Mouse (Mus musculus): Measurements from ENCODE around the gene Bach1. TPM values are rescaled to one million over a fixed set of nuclear protein-coding genes. Genes with fewer than 3 reads are reported as not detected.
"Not testable (repeated sequence)": the region's sequence is repeated elsewhere in the genome, so short reads cannot be mapped to it uniquely, and the experiment has no call there.

The Bach1 gene
- polyA plus RNA-seq, 1 experiment from 2014 or later: 19.9 TPM

DNA sequence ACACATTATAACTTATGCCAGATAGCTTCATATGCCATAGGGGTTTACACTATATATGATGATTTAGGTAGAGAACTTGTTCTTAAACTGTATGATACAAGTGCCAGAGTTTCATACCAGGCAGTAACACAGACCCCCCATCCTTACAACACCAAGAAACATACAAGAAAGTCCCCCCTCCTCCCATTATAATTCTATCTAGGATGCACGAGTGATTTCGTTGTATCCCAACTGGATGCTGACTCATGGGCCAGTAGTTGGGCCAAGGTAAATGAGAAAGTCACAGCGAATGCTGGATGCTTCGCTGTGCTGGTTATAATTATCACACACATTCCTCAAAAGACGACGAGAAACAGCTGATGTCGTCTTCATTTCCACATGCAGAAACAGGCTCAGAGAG lies 25.6 kb upstream of the Bach1 start:
- Histone ChIP-seq H3K4me3 (replicated peaks; ENCODE audit: low read length) (no peak overlapping the region), H3K9ac (no peak overlapping the region), H3K4me2 (replicated peaks) (no peak overlapping the region), H3K36me3 (replicated peaks; ENCODE audit: control insufficient read depth, insufficient read depth) (no peaks in the 10 kb centered on the region), H3K27me3 (ENCODE audit: control insufficient read depth, insufficient read depth, low read length) (no peaks in the 10 kb centered on the region), H3K9me3 (ENCODE audit: control insufficient read depth, low read length) (no peaks in the 10 kb centered on the region), H3K4me1 (replicated peaks; ENCODE audit: control insufficient read depth, insufficient read depth, low read length) (no peaks in the 10 kb centered on the region), H3K27ac (no peak overlapping the region)
- ATAC-seq (ENCODE audit: low FRiP score) (no peak), DNase-seq (ENCODE audit: low spot score) (no peak)
- 93% methylated on average over 7 of the region's 7 CpGs for WGBS

DNA sequence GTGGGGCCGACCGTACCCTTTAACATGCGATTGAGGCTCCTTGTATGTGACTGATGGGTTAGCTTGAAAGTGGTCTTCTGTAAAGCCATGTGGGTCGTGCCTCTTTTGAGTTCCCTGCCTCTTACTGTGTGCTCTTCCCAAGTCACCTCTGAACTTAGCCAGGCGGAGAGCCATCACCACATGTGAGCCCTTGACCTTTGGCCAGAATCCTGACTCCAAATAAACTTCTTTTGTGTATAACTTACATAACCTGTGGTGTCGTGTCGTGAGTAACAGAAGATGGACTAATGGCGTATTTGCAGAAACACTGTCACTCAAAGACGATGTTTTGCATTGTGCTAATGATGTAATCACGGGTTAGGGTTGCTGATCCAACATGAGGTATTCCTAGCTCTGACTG lies 22.6 kb upstream of the Bach1 start:
- H3K4me3 ChIP-seq (replicated peaks; ENCODE audit: low read length): no peak overlapping the region
- 78% methylated on average over 10 of the region's 10 CpGs for WGBS
- ATAC-seq (ENCODE audit: low FRiP score) (no peak), DNase-seq (ENCODE audit: low spot score) (no peak)
- H3K36me3 ChIP-seq (replicated peaks; ENCODE audit: control insufficient read depth, insufficient read depth): no peaks in the 10 kb centered on the region
- no peak overlapping the region for H3K27ac ChIP-seq
- H3K9me3 ChIP-seq (ENCODE audit: control insufficient read depth, low read length): no peaks in the 10 kb centered on the region
- H3K4me2 ChIP-seq (replicated peaks): no peak overlapping the region
- H3K9ac ChIP-seq: no peak overlapping the region
- no peaks in the 10 kb centered on the region for H3K27me3 ChIP-seq (ENCODE audit: control insufficient read depth, insufficient read depth, low read length)
- H3K4me1 ChIP-seq (replicated peaks; ENCODE audit: control insufficient read depth, insufficient read depth, low read length): no peaks in the 10 kb centered on the region

DNA sequence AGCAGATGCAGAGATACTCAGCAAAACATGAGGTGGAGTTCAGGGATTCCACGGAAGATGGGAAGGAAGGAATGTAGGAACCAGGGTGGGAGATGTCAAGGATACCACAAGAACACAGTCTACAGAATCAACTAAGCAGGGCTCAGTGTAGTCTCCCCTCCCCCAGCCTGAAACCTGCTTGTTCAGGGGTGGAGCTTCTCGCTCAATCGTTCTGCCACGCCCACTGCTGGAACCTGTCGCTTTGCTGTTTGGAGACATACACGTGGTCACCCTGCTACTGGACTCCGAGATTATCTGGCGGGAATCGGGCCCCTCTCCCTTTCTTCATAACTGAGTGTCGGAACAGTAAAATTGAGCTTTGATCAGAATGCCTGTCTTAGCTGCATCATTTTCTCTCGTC lies 20.1 kb upstream of the Bach1 start:
- Histone ChIP-seq H3K9ac (no peak overlapping the region), H3K9me3 (ENCODE audit: control insufficient read depth, low read length) (no peaks in the 10 kb centered on the region), H3K27ac (no peak overlapping the region), H3K4me3 (replicated peaks; ENCODE audit: low read length) (no peak overlapping the region), H3K36me3 (replicated peaks; ENCODE audit: control insufficient read depth, insufficient read depth) (no peaks in the 10 kb centered on the region), H3K4me2 (replicated peaks) (no peak overlapping the region), H3K27me3 (ENCODE audit: control insufficient read depth, insufficient read depth, low read length) (no peaks in the 10 kb centered on the region), H3K4me1 (replicated peaks; ENCODE audit: control insufficient read depth, insufficient read depth, low read length) (no peaks in the 10 kb centered on the region)
- DNase-seq (ENCODE audit: low spot score): no peak
- 76% methylated on average over 11 of the region's 11 CpGs for WGBS
- ATAC-seq (ENCODE audit: low FRiP score): no peak

DNA sequence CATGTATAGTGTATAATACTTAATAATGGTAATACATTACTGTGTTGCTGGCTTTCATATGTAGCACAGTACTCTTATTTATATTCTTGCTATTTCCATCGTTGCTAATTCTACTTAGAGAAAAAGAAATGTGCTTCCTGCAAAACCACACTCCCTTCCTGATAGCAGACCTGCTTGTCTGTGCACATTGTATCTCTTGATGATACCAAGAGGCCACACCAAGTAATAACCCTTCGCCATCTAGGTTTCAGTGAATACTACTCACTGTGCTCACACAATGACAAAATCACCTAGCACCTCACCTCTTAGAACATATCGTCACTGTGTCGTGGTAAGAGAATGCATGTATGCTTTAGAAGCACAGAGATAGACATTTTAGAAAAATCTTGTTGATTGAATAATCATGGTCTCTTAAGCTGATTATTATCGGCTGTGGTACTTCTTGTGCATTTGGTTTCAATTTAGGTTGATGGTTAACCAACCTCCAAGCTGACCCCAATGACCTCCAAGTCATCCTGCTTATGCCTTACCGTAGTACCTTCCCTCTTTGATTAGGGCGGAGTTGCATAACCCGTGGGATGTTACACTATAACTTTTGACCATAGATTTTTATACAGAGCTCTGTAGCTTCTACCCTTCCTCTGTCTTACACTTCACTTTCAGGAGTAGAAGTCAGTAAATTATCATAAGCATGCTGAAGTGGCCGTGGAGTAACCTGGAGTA lies 17.7 kb upstream of the Bach1 start:
- Histone ChIP-seq H3K36me3 (replicated peaks; ENCODE audit: control insufficient read depth, insufficient read depth) (no peaks in the 10 kb centered on the region), H3K4me1 (replicated peaks; ENCODE audit: control insufficient read depth, insufficient read depth, low read length) (no peaks in the 10 kb centered on the region), H3K4me3 (replicated peaks; ENCODE audit: low read length) (no peak overlapping the region), H3K4me2 (replicated peaks) (no peak overlapping the region), H3K27me3 (ENCODE audit: control insufficient read depth, insufficient read depth, low read length) (no peaks in the 10 kb centered on the region), H3K9me3 (ENCODE audit: control insufficient read depth, low read length) (no peaks in the 10 kb centered on the region), H3K9ac (no peak overlapping the region), H3K27ac (no peak overlapping the region)
- 94% methylated on average over 9 of the region's 9 CpGs for WGBS
- no peak for DNase-seq (ENCODE audit: low spot score)
- no peak for ATAC-seq (ENCODE audit: low FRiP score)

GRCm38 (mm10) chr16:87681848-87682247 lies 16.9 kb upstream of the Bach1 start:
- Histone ChIP-seq H3K27me3 (ENCODE audit: control insufficient read depth, insufficient read depth, low read length) (no peaks in the 10 kb centered on the region), H3K36me3 (replicated peaks; ENCODE audit: control insufficient read depth, insufficient read depth) (no peaks in the 10 kb centered on the region), H3K9ac (no peak overlapping the region), H3K4me2 (replicated peaks) (no peak overlapping the region), H3K27ac (no peak overlapping the region), H3K4me3 (replicated peaks; ENCODE audit: low read length) (no peak overlapping the region), H3K4me1 (replicated peaks; ENCODE audit: control insufficient read depth, insufficient read depth, low read length) (no peaks in the 10 kb centered on the region), H3K9me3 (ENCODE audit: control insufficient read depth, low read length) (no peaks in the 10 kb centered on the region)
- WGBS: 71% methylated on average over 3 of the region's 3 CpGs
- ATAC-seq (ENCODE audit: low FRiP score) (no peak), DNase-seq (ENCODE audit: low spot score) (no peak)

GRCm38 (mm10) chr16:87686458-87686857 lies 12.3 kb upstream of the Bach1 start:
- H3K9me3 ChIP-seq (ENCODE audit: control insufficient read depth, low read length): no peaks in the 10 kb centered on the region
- 85% methylated on average over 1 of the region's 1 CpGs for WGBS
- H3K9ac ChIP-seq: no peak overlapping the region
- DNase-seq (ENCODE audit: low spot score): no peak
- H3K36me3 ChIP-seq (replicated peaks; ENCODE audit: control insufficient read depth, insufficient read depth): no peaks in the 10 kb centered on the region
- no peak overlapping the region for H3K4me3 ChIP-seq (replicated peaks; ENCODE audit: low read length)
- no peaks in the 10 kb centered on the region for H3K4me1 ChIP-seq (replicated peaks; ENCODE audit: control insufficient read depth, insufficient read depth, low read length)
- no peak overlapping the region for H3K4me2 ChIP-seq (replicated peaks)
- H3K27me3 ChIP-seq (ENCODE audit: control insufficient read depth, insufficient read depth, low read length): no peaks in the 10 kb centered on the region
- H3K27ac ChIP-seq: no peak overlapping the region
- no peak for ATAC-seq (ENCODE audit: low FRiP score)

- DNase-seq (ENCODE audit: low spot score) (no peak), ATAC-seq (ENCODE audit: low FRiP score) (no peak)
- no peak overlapping the region for H3K27ac ChIP-seq
- H3K9me3 ChIP-seq (ENCODE audit: control insufficient read depth, low read length): no peaks in the 10 kb centered on the region
- WGBS: 73% methylated on average over 3 of the region's 3 CpGs
- no peaks in the 10 kb centered on the region for H3K27me3 ChIP-seq (ENCODE audit: control insufficient read depth, insufficient read depth, low read length)
- no peak overlapping the region for H3K4me3 ChIP-seq (replicated peaks; ENCODE audit: low read length)
- H3K9ac ChIP-seq: no peak overlapping the region
- H3K4me2 ChIP-seq (replicated peaks): no peak overlapping the region
- no peaks in the 10 kb centered on the region for H3K4me1 ChIP-seq (replicated peaks; ENCODE audit: control insufficient read depth, insufficient read depth, low read length)
- H3K36me3 ChIP-seq (replicated peaks; ENCODE audit: control insufficient read depth, insufficient read depth): no peaks in the 10 kb centered on the region
Measured at GRCm38 (mm10) chr16:87687346-87687745, 11.4 kb upstream of the Bach1 start.

- H3K9ac ChIP-seq; H3K9me3 ChIP-seq (ENCODE audit: control insufficient read depth, low read length); ATAC-seq (ENCODE audit: low FRiP score); H3K4me1 ChIP-seq (replicated peaks; ENCODE audit: control insufficient read depth, insufficient read depth, low read length); H3K27ac ChIP-seq; DNase-seq (ENCODE audit: low spot score); H3K4me2 ChIP-seq (replicated peaks); H3K4me3 ChIP-seq (replicated peaks; ENCODE audit: low read length); H3K36me3 ChIP-seq (replicated peaks; ENCODE audit: control insufficient read depth, insufficient read depth); H3K27me3 ChIP-seq (ENCODE audit: control insufficient read depth, insufficient read depth, low read length): not testable (repeated sequence)
- 93% methylated on average over 3 of the region's 3 CpGs for WGBS
Measured at GRCm38 (mm10) chr16:87688328-87688727, 10.4 kb upstream of the Bach1 start.

- not testable (repeated sequence) for H3K4me3 ChIP-seq (replicated peaks; ENCODE audit: low read length); H3K4me1 ChIP-seq (replicated peaks; ENCODE audit: control insufficient read depth, insufficient read depth, low read length); H3K9ac ChIP-seq; H3K27ac ChIP-seq; ATAC-seq (ENCODE audit: low FRiP score); H3K4me2 ChIP-seq (replicated peaks); H3K9me3 ChIP-seq (ENCODE audit: control insufficient read depth, low read length); H3K27me3 ChIP-seq (ENCODE audit: control insufficient read depth, insufficient read depth, low read length); H3K36me3 ChIP-seq (replicated peaks; ENCODE audit: control insufficient read depth, insufficient read depth); DNase-seq (ENCODE audit: low spot score)
- 87% methylated on average over 7 of the region's 7 CpGs for WGBS
Measured at GRCm38 (mm10) chr16:87688823-87689222, 9.9 kb upstream of the Bach1 start.

DNA sequence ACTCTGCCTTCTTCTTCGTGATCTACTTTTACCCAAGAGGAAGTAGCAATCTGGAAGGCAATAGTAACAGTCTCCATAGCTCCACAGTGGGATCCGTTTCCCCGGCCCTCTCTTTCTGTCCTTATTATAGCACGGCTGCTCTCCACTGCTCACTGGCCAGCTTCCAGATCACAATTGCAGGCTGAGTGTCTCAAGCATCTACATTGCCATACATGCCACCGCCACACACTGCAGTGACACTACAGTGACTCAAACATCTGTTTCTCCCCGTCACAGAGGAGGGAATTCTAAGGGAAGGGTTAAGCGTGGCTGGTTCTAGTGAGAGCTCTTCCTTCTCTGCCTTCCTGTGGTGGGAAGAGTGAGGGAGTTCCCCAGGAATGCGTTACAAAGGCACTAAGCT lies 9.5 kb upstream of the Bach1 start:
- H3K4me2 ChIP-seq (replicated peaks): no peak overlapping the region
- ATAC-seq (ENCODE audit: low FRiP score) (no peak), DNase-seq (ENCODE audit: low spot score) (no peak)
- no peak overlapping the region for H3K27ac ChIP-seq
- H3K9ac ChIP-seq: no peak overlapping the region
- WGBS: 73% methylated on average over 8 of the region's 8 CpGs
- no peaks in the 10 kb centered on the region for H3K27me3 ChIP-seq (ENCODE audit: control insufficient read depth, insufficient read depth, low read length)
- no peak overlapping the region for H3K4me3 ChIP-seq (replicated peaks; ENCODE audit: low read length)
- no peaks in the 10 kb centered on the region for H3K9me3 ChIP-seq (ENCODE audit: control insufficient read depth, low read length)
- H3K4me1 ChIP-seq (replicated peaks; ENCODE audit: control insufficient read depth, insufficient read depth, low read length): no peaks in the 10 kb centered on the region
- H3K36me3 ChIP-seq (replicated peaks; ENCODE audit: control insufficient read depth, insufficient read depth): no peaks in the 10 kb centered on the region
